In genomic region chr3:147228663-147229062, GRCm38 (mm10) we compare ENCODE assay signal across 12 mouse cellular contexts.
DNase-seq lines count a peak whose midpoint lies in the region; ATAC-seq and TF ChIP-seq lines count a peak whose summit lies in the region.
"Had no signal": no experiment of that assay in that cellular context is flagged by ENCODE, and none has a peak within 500 bp of the region (broad histone marks: within the 10 kb centered on the region; RNA-seq: fewer than 3 reads in every experiment).

No protein-coding gene starts in this region.

- 43% methylated on average over 2 of the region's 2 CpGs for WGBS in lung, postnatal 0 days
- 47% methylated on average over 2 of the region's 2 CpGs for WGBS in stomach, embryonic 16.5 days
- WGBS in forebrain, embryonic 14.5 days = 92% methylated on average over 2 of the region's 2 CpGs

- no peaks in the 10 kb centered on the region for H3K9me3 ChIP-seq in lung, postnatal 0 days (ENCODE audit: low read length)
- H3K9me3 ChIP-seq in stomach, embryonic 16.5 days (replicated peaks; ENCODE audit: control insufficient read depth, low read length) = no peaks in the 10 kb centered on the region
- no peaks in the 10 kb centered on the region for H3K9me3 ChIP-seq in forebrain, embryonic 14.5 days (replicated peaks; ENCODE audit: control insufficient read depth, low read length)
- H3K9me3 ChIP-seq: heart, embryonic 12.5 days; midbrain, embryonic 12.5 days had no signal

- no peak overlapping the region for H3K4me3 ChIP-seq in layer of hippocampus, adult 2 months
- no peak overlapping the region for H3K4me3 ChIP-seq in lung, postnatal 0 days (ENCODE audit: low read depth, low read length)
- no peak overlapping the region for H3K4me3 ChIP-seq in stomach, embryonic 16.5 days (replicated peaks; ENCODE audit: low read length)
- H3K4me3 ChIP-seq in forebrain, embryonic 14.5 days (ENCODE audit: low read depth, low read length) = no peak overlapping the region
- H3K4me3 ChIP-seq: heart, embryonic 12.5 days; midbrain, embryonic 12.5 days had no signal

- H3K9ac ChIP-seq in lung, postnatal 0 days (replicated peaks; ENCODE audit: low read depth) = no peak overlapping the region
- H3K9ac ChIP-seq in stomach, embryonic 16.5 days (ENCODE audit: low read length) = no peak overlapping the region
- H3K9ac ChIP-seq in forebrain, embryonic 14.5 days (ENCODE audit: low read length) = no peak overlapping the region
- H3K9ac ChIP-seq: heart, embryonic 12.5 days; midbrain, embryonic 12.5 days had no signal

- no peaks in the 10 kb centered on the region for H3K36me3 ChIP-seq in lung, postnatal 0 days (ENCODE audit: insufficient read depth, low read length)
- no peaks in the 10 kb centered on the region for H3K36me3 ChIP-seq in stomach, embryonic 16.5 days (ENCODE audit: control insufficient read depth, insufficient read depth, low read length)
- no peaks in the 10 kb centered on the region for H3K36me3 ChIP-seq in forebrain, embryonic 14.5 days (ENCODE audit: control insufficient read depth, insufficient read depth, low read length)
- H3K36me3 ChIP-seq: heart, embryonic 12.5 days; midbrain, embryonic 12.5 days had no signal

- H3K4me1 ChIP-seq in lung, postnatal 0 days (ENCODE audit: insufficient read depth, low read depth, low read length) = no peaks in the 10 kb centered on the region
- H3K4me1 ChIP-seq in stomach, embryonic 16.5 days (ENCODE audit: control insufficient read depth, insufficient read depth, low read length) = no peaks in the 10 kb centered on the region
- no peaks in the 10 kb centered on the region for H3K4me1 ChIP-seq in forebrain, embryonic 14.5 days (ENCODE audit: control insufficient read depth, insufficient read depth, low read length)
- H3K4me1 ChIP-seq: heart, embryonic 12.5 days; midbrain, embryonic 12.5 days had no signal

- DNase-seq in layer of hippocampus, adult 18-20 months (ENCODE audit: low spot score in 2 of 2) = peak; percentile 25 to 45
- DNase-seq in layer of hippocampus, postnatal 36 days = no peak
- peak; percentile 32 to 37 for DNase-seq in layer of hippocampus, adult 2 months (ENCODE audit: low spot score in 2 of 2)
- DNase-seq in lung, postnatal 0 days (ENCODE audit: low spot score) = peak; percentile 16
- DNase-seq in forebrain, embryonic 14.5 days (ENCODE audit: low spot score) = no peak
- no peak for DNase-seq in cerebellum, postnatal 25 days

- ATAC-seq in lung, postnatal 0 days = peak; percentile 47
- peak; percentile 62; the same call in 1 of the 2 replicates for ATAC-seq in stomach, embryonic 16.5 days (ENCODE audit: insufficient read depth, low FRiP score)
- ATAC-seq in forebrain, embryonic 14.5 days = no peak
- ATAC-seq: hindbrain, postnatal 0 days had no signal

- no peaks in the 10 kb centered on the region for H3K27me3 ChIP-seq in lung, postnatal 0 days (replicated peaks; ENCODE audit: insufficient read depth, low read length)
- H3K27me3 ChIP-seq in stomach, embryonic 16.5 days (ENCODE audit: control insufficient read depth, insufficient read depth, low read length) = no peaks in the 10 kb centered on the region
- no peaks in the 10 kb centered on the region for H3K27me3 ChIP-seq in forebrain, embryonic 14.5 days (replicated peaks; ENCODE audit: control insufficient read depth, insufficient read depth, low read length)
- H3K27me3 ChIP-seq: CH12.LX; heart, embryonic 12.5 days; midbrain, embryonic 12.5 days had no signal

- no peak for TF ChIP-seq CTCF in layer of hippocampus, adult 2 months (conservative IDR thresholded peaks at IDR 0.05)
- no peak for TF ChIP-seq CTCF in lung, postnatal 0 days (IDR thresholded peaks at IDR 0.05)

- no peak overlapping the region for H3K27ac ChIP-seq in layer of hippocampus, adult 2 months
- H3K27ac ChIP-seq in lung, postnatal 0 days (ENCODE audit: low read length) = no peak overlapping the region
- no peak overlapping the region for H3K27ac ChIP-seq in stomach, embryonic 16.5 days (ENCODE audit: low read length)
- H3K27ac ChIP-seq in forebrain, embryonic 14.5 days (ENCODE audit: low read depth, low read length) = no peak overlapping the region
- H3K27ac ChIP-seq: hindbrain, postnatal 0 days; kidney, postnatal 0 days; midbrain, embryonic 12.5 days had no signal

- TF ChIP-seq EP300 in lung, postnatal 0 days (IDR thresholded peaks at IDR 0.05) = no peak

- no peak overlapping the region for H3K4me2 ChIP-seq in lung, postnatal 0 days (replicated peaks; ENCODE audit: low read depth, low read length)
- no peak overlapping the region for H3K4me2 ChIP-seq in stomach, embryonic 16.5 days (ENCODE audit: low read depth, low read length)
- no peak overlapping the region for H3K4me2 ChIP-seq in forebrain, embryonic 14.5 days (ENCODE audit: low read length)
- H3K4me2 ChIP-seq: heart, embryonic 12.5 days; midbrain, embryonic 12.5 days had no signal

Comparison
In these comparisons a context has a peak if more than half of its experiments do, and no peak if none do; other contexts are left out.
1. DNase-seq: peak in layer of hippocampus, adult 18-20 months (2 of 2), layer of hippocampus, adult 2 months (2 of 2) and lung, postnatal 0 days (single experiment); none in layer of hippocampus, postnatal 36 days (0 of 2), forebrain, embryonic 14.5 days (single experiment) and cerebellum, postnatal 25 days (0 of 2).